ENCODE assay signal across 20 mouse cellular contexts in genomic region chr14:121350011-121350410, GRCm38 (mm10). TPM values are rescaled to one million over a fixed set of nuclear protein-coding genes. Genes with fewer than 3 reads are reported as not detected.
DNase-seq lines count a peak whose midpoint lies in the region; ATAC-seq and TF ChIP-seq lines count a peak whose summit lies in the region.
"Had no signal": no experiment of that assay in that cellular context is flagged by ENCODE, and none has a peak within 500 bp of the region (broad histone marks: within the 10 kb centered on the region; RNA-seq: fewer than 3 reads in every experiment).

No protein-coding gene starts in this region.

- H3K4me1 ChIP-seq in heart, embryonic 16.5 days (ENCODE audit: control insufficient read depth, insufficient read depth, low read length) = peaks cover 85% of the 10 kb centered on the region
- peaks cover 89% of the 10 kb centered on the region for H3K4me1 ChIP-seq in heart, embryonic 10.5 days
- peaks cover 28% of the 10 kb centered on the region for H3K4me1 ChIP-seq in kidney, adult 2 months (ENCODE audit: control insufficient read depth, insufficient read depth, low read length)
- H3K4me1 ChIP-seq in kidney, embryonic 15.5 days = peaks cover 75% of the 10 kb centered on the region
- H3K4me1 ChIP-seq in lung, postnatal 0 days (ENCODE audit: insufficient read depth, low read depth, low read length) = peaks cover 36% of the 10 kb centered on the region; the same call in 1 of the 2 replicates

- H3K9ac ChIP-seq in heart, embryonic 16.5 days (ENCODE audit: low read length) = no peak overlapping the region
- H3K9ac ChIP-seq in kidney, embryonic 15.5 days = no peak overlapping the region
- H3K9ac ChIP-seq in lung, postnatal 0 days (replicated peaks; ENCODE audit: low read depth) = no peak overlapping the region
- H3K9ac ChIP-seq: forebrain, embryonic 13.5 days; forebrain, postnatal 0 days; hindbrain, embryonic 15.5 days had no signal

- WGBS in heart, embryonic 16.5 days = 39% methylated on average over 8 of the region's 8 CpGs
- WGBS in heart, embryonic 10.5 days = 74% methylated on average over 8 of the region's 8 CpGs
- 55% methylated on average over 8 of the region's 8 CpGs for WGBS in kidney, adult 2 months
- WGBS in kidney, embryonic 15.5 days = 66% methylated on average over 8 of the region's 8 CpGs
- WGBS in lung, postnatal 0 days = 52% methylated on average over 8 of the region's 8 CpGs

- ATAC-seq in frontal cortex, adult (ENCODE audit: low TSS enrichment) = peak; percentile 38; the same call in 1 of the 2 replicates
- ATAC-seq in heart, embryonic 16.5 days (replicated peaks; ENCODE audit: extremely low read depth, insufficient read depth, low FRiP score) = peak; percentile 50; the same call in 1 of the 2 replicates
- no peak for ATAC-seq in kidney, embryonic 15.5 days (replicated peaks; ENCODE audit: low FRiP score)
- ATAC-seq in lung, postnatal 0 days = no peak
- ATAC-seq: CD4-positive, CD25-positive, alpha-beta regulatory T cell, adult 4 months; forebrain, embryonic 13.5 days; forebrain, postnatal 0 days had no signal

- no peaks in the 10 kb centered on the region for H3K9me3 ChIP-seq in heart, embryonic 16.5 days (replicated peaks; ENCODE audit: control insufficient read depth, low read length)
- H3K9me3 ChIP-seq in heart, embryonic 10.5 days = no peaks in the 10 kb centered on the region
- H3K9me3 ChIP-seq in kidney, embryonic 15.5 days (replicated peaks) = no peaks in the 10 kb centered on the region
- no peaks in the 10 kb centered on the region for H3K9me3 ChIP-seq in lung, postnatal 0 days (ENCODE audit: low read length)
- H3K9me3 ChIP-seq: embryonic facial prominence, embryonic 10.5 days; forebrain, embryonic 13.5 days; G1E; hindbrain, embryonic 15.5 days had no signal

- H3K4me2 ChIP-seq in heart, embryonic 16.5 days (ENCODE audit: low read depth, low read length) = 0 out of 2 replicates have a peak overlapping the region, but pooled peaks have one; percentile 14
- no peak overlapping the region for H3K4me2 ChIP-seq in kidney, embryonic 15.5 days
- H3K4me2 ChIP-seq in lung, postnatal 0 days (replicated peaks; ENCODE audit: low read depth, low read length) = no peak overlapping the region
- H3K4me2 ChIP-seq: forebrain, embryonic 13.5 days; hindbrain, embryonic 15.5 days had no signal

- TF ChIP-seq EP300 in lung, postnatal 0 days (IDR thresholded peaks at IDR 0.05) = no peak

- no peaks in the 10 kb centered on the region for H3K27me3 ChIP-seq in heart, embryonic 16.5 days (ENCODE audit: control insufficient read depth, insufficient read depth, low read length)
- H3K27me3 ChIP-seq in heart, embryonic 10.5 days (ENCODE audit: insufficient read depth, poor library complexity, severe bottlenecking) = no peaks in the 10 kb centered on the region
- no peaks in the 10 kb centered on the region for H3K27me3 ChIP-seq in kidney, adult 2 months (replicated peaks; ENCODE audit: control insufficient read depth, insufficient read depth, low read length)
- no peaks in the 10 kb centered on the region for H3K27me3 ChIP-seq in kidney, embryonic 15.5 days
- no peaks in the 10 kb centered on the region for H3K27me3 ChIP-seq in lung, postnatal 0 days (replicated peaks; ENCODE audit: insufficient read depth, low read length)
- H3K27me3 ChIP-seq: forebrain, embryonic 13.5 days; hindbrain, embryonic 15.5 days had no signal

- no peak overlapping the region for H3K4me3 ChIP-seq in heart, embryonic 16.5 days (ENCODE audit: low read length)
- no peak overlapping the region for H3K4me3 ChIP-seq in heart, embryonic 10.5 days
- no peak overlapping the region for H3K4me3 ChIP-seq in kidney, adult 2 months (ENCODE audit: insufficient read depth, low read depth, low read length)
- no peak overlapping the region for H3K4me3 ChIP-seq in kidney, embryonic 15.5 days (replicated peaks)
- no peak overlapping the region for H3K4me3 ChIP-seq in lung, postnatal 0 days (ENCODE audit: low read depth, low read length)
- H3K4me3 ChIP-seq: embryonic facial prominence, embryonic 10.5 days; forebrain, embryonic 13.5 days; hindbrain, embryonic 15.5 days had no signal

- no peak for TF ChIP-seq CTCF in kidney, adult 2 months (conservative IDR thresholded peaks at IDR 0.05; ENCODE audit: insufficient read depth, insufficient read length, low read depth, low read length)
- TF ChIP-seq CTCF in lung, postnatal 0 days (IDR thresholded peaks at IDR 0.05) = no peak

- no peak for DNase-seq in frontal cortex, adult 2 months (ENCODE audit: extremely low spot score in 1 of 2, low spot score in 1 of 2)
- DNase-seq in heart, embryonic 10.5 days (ENCODE audit: low spot score) = no peak
- DNase-seq in kidney, adult 2 months = peak; percentile 59
- peak; percentile 56 for DNase-seq in lung, postnatal 0 days (ENCODE audit: low spot score)
- DNase-seq in lung, postnatal 14 days = no peak
- DNase-seq: adrenal gland, adult 8-10 months; adrenal gland, postnatal 36 days; cerebellum, adult 2 months; cerebellum, postnatal 10 days; forebrain, postnatal 0 days; gastrocnemius, postnatal 36 days; heart, adult 11 months had no signal

- peak overlapping the region; percentile 72 for H3K27ac ChIP-seq in heart, embryonic 16.5 days (ENCODE audit: low read length)
- H3K27ac ChIP-seq in heart, embryonic 10.5 days = no peak overlapping the region
- 0 out of 2 replicates have a peak overlapping the region, but pooled peaks have one; percentile 29 for H3K27ac ChIP-seq in kidney, adult 2 months (ENCODE audit: insufficient read depth, low read depth, low read length)
- no peak overlapping the region for H3K27ac ChIP-seq in kidney, embryonic 15.5 days
- no peak overlapping the region for H3K27ac ChIP-seq in lung, postnatal 0 days (ENCODE audit: low read length)
- H3K27ac ChIP-seq: embryonic facial prominence, embryonic 10.5 days; forebrain, embryonic 13.5 days; hindbrain, embryonic 15.5 days had no signal

- no peaks in the 10 kb centered on the region for H3K36me3 ChIP-seq in heart, embryonic 16.5 days (ENCODE audit: control insufficient read depth, insufficient read depth)
- H3K36me3 ChIP-seq in heart, embryonic 10.5 days = no peaks in the 10 kb centered on the region
- no peaks in the 10 kb centered on the region for H3K36me3 ChIP-seq in kidney, adult 2 months (ENCODE audit: control insufficient read depth, insufficient read depth, low read length)
- H3K36me3 ChIP-seq in kidney, embryonic 15.5 days = no peaks in the 10 kb centered on the region
- H3K36me3 ChIP-seq in lung, postnatal 0 days (ENCODE audit: insufficient read depth, low read length) = no peaks in the 10 kb centered on the region
- H3K36me3 ChIP-seq: hindbrain, embryonic 15.5 days had no signal

- no peak for TF ChIP-seq POLR2A in kidney, adult 2 months (IDR thresholded peaks at IDR 0.05; ENCODE audit: low read depth, low read length)

RNA-seq across cellular contexts. Expression of gene Stk24, which starts 29.8 kb away (rescaled TPM):
- 30.9 and 32.3 TPM in 2 replicates for polyA plus RNA-seq in frontal cortex, adult 2 months (2012; rRNA removed)
- polyA plus RNA-seq in heart, embryonic 16.5 days (2015; fragmentation: Nextera tagmentation; extraction: Ambion mirVana) = 36.6 and 38.6 TPM in 2 replicates
- 37.9 and 39.8 TPM in 2 replicates for polyA plus RNA-seq in heart, embryonic 10.5 days (2016; fragmentation: Nextera tagmentation; extraction: Ambion mirVana)
- polyA plus RNA-seq in kidney, adult 2 months (2012; rRNA removed) = 27.1 and 30.3 TPM in 2 replicates
- polyA plus RNA-seq in kidney, embryonic 15.5 days (2015; fragmentation: Nextera tagmentation; extraction: Ambion mirVana) = 37.9 and 39.3 TPM in 2 replicates
- 30.6 and 33.4 TPM in 2 replicates for polyA plus RNA-seq in lung, postnatal 0 days (2015; fragmentation: Nextera tagmentation; extraction: Ambion mirVana)

Comparison
In these comparisons a context has a peak if more than half of its experiments do, and no peak if none do; other contexts are left out.
1. DNase-seq: peak in kidney, adult 2 months (single experiment) and lung, postnatal 0 days (single experiment); none in frontal cortex, adult 2 months (0 of 2), heart, embryonic 10.5 days (single experiment) and lung, postnatal 14 days (single experiment).
2. H3K27ac ChIP-seq: peak in heart, embryonic 16.5 days (single experiment) and kidney, adult 2 months (single experiment); none in heart, embryonic 10.5 days (single experiment), kidney, embryonic 15.5 days (single experiment) and lung, postnatal 0 days (single experiment).
3. ATAC-seq: peak in frontal cortex, adult (single experiment) and heart, embryonic 16.5 days (single experiment); none in kidney, embryonic 15.5 days (single experiment) and lung, postnatal 0 days (single experiment).